Comparison of ENCODE assay signal across 19 mouse cellular contexts in the genomic region with DNA sequence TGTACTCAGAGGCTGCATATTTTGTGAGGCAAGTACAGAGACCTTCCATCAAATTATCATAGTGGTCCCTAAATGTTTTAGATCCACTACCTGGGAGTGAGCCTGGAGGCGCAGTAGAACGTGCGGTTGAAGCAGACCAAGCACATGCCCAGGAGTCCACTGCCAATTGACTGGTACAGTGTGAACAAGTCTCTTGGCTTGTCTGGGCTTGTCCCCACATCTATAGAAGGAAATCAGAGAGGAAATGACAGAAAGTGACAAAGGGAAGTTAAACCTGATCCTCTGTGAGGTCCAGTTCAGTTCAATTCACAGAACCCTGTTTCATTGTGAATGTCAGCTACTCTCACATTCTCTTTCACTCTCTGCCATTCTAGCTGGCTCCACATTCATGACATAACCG.
"Had no signal": no experiment of that assay in that cellular context is flagged by ENCODE, and none has a peak within 500 bp of the region (broad histone marks: within the 10 kb centered on the region; RNA-seq: fewer than 3 reads in every experiment).

No protein-coding gene starts in this region.

- H3K36me3 ChIP-seq: midbrain, embryonic 10.5 days; midbrain, embryonic 12.5 days; neural tube, embryonic 13.5 days; neural tube, embryonic 15.5 days had no signal

- DNase-seq: lung, adult 18-20 months; lung, embryonic 14.5 days; lung, postnatal 10 days; lung, postnatal 4 days; midbrain, embryonic 14.5 days; retina, postnatal 1 day; right cerebral cortex, adult 18-20 months; right cerebral cortex, postnatal 25 days; right cerebral cortex, postnatal 4 days; spleen, adult 18-20 months; thymus, adult 18-20 months; thymus, postnatal 14 days; thymus, postnatal 36 days had no signal

- H3K4me3 ChIP-seq: midbrain, embryonic 10.5 days; midbrain, embryonic 12.5 days; myocyte; neural tube, embryonic 13.5 days; neural tube, embryonic 15.5 days had no signal

- ATAC-seq: midbrain, embryonic 16.5 days had no signal

- H3K9ac ChIP-seq: lung, embryonic 14.5 days; midbrain, embryonic 12.5 days; neural tube, embryonic 13.5 days; neural tube, embryonic 15.5 days had no signal

- H3K27me3 ChIP-seq: midbrain, embryonic 12.5 days; neural tube, embryonic 13.5 days; neural tube, embryonic 15.5 days had no signal

- H3K9me3 ChIP-seq: midbrain, embryonic 10.5 days; midbrain, embryonic 12.5 days; neural tube, embryonic 13.5 days; neural tube, embryonic 15.5 days had no signal

- H3K4me1 ChIP-seq: midbrain, embryonic 10.5 days; midbrain, embryonic 12.5 days; neural tube, embryonic 13.5 days; neural tube, embryonic 15.5 days had no signal

- H3K4me2 ChIP-seq: lung, embryonic 14.5 days; midbrain, embryonic 12.5 days; neural tube, embryonic 13.5 days; neural tube, embryonic 15.5 days had no signal

- H3K27ac ChIP-seq: midbrain, embryonic 10.5 days; midbrain, embryonic 12.5 days; neural tube, embryonic 13.5 days; neural tube, embryonic 15.5 days had no signal
